In the genomic region with DNA sequence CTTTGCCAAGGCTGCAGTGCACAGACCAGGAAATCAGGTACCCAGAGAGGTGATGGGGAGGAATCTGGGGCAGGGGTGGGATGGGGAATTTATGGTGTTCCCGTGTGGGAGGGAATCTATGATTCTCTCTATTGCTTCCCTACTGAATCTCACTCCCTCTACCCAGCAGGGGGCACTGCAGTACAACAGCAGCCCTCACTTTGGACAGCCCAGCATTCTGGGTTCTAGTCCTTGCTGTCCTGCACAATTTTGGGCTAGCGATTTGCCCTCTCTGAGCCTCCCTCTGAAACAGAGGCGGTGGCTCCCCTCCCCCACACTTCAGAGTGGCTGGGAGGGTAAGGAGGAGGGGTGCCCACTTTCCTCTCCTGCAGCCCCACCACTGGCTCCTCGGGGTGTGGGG, we compare ENCODE assay signal across 15 mouse cellular contexts. TPM values are rescaled to one million over a fixed set of nuclear protein-coding genes. Genes with fewer than 3 reads are reported as not detected.
A peak's percentile ranks its signal among the peaks of the same experiment; 100 is the strongest.
DNase-seq lines count a peak whose midpoint lies in the region; ATAC-seq and TF ChIP-seq lines count a peak whose summit lies in the region.
"Had no signal": no experiment of that assay in that cellular context is flagged by ENCODE, and none has a peak within 500 bp of the region (broad histone marks: within the 10 kb centered on the region; RNA-seq: fewer than 3 reads in every experiment).

No protein-coding gene starts in this region.

- TF ChIP-seq CTCF in heart, adult 2 months (IDR thresholded peaks at IDR 0.05), result peak; percentile 50
- TF ChIP-seq CTCF in ES-Bruce4 (IDR thresholded peaks at IDR 0.05; ENCODE audit: low read depth, low read length), result peak; percentile 78

- 42% methylated on average over 4 of the region's 4 CpGs for WGBS in heart, adult 2 months
- 46% methylated on average over 4 of the region's 4 CpGs for WGBS in lung, embryonic 15.5 days

- TF ChIP-seq POLR2A in heart, adult 2 months (IDR thresholded peaks at IDR 0.05; ENCODE audit: insufficient read depth, low read depth, low read length), result no peak
- no peak for TF ChIP-seq POLR2A in ES-Bruce4 (IDR thresholded peaks at IDR 0.05; ENCODE audit: insufficient read depth, low read length)

- no peaks in the 10 kb centered on the region for H3K9me3 ChIP-seq in lung, embryonic 15.5 days
- no peaks in the 10 kb centered on the region for H3K9me3 ChIP-seq in ES-Bruce4 (replicated peaks; ENCODE audit: control insufficient read depth, insufficient read depth, low read length, poor library complexity, severe bottlenecking)
- H3K9me3 ChIP-seq: forebrain, embryonic 13.5 days had no signal

- H3K36me3 ChIP-seq in heart, adult 2 months (ENCODE audit: control insufficient read depth, insufficient read depth, low read length), result no peaks in the 10 kb centered on the region
- no peaks in the 10 kb centered on the region for H3K36me3 ChIP-seq in lung, embryonic 15.5 days
- no peaks in the 10 kb centered on the region for H3K36me3 ChIP-seq in ES-Bruce4 (ENCODE audit: control insufficient read depth, insufficient read depth, low read length, poor library complexity, severe bottlenecking)

- intact Hi-C loops in heart, adult 2 months (cut with DNase I), result loop anchor here (5.0 kb wide), 1 partner anchor 363 kb away; no protein-coding TSS in a partner anchor
- intact Hi-C loops in heart, postnatal 25 days (cut with DNase I), result no loop called here

- peaks cover 3% of the 10 kb centered on the region; the same call in 1 of the 2 replicates for H3K27me3 ChIP-seq in heart, adult 2 months (ENCODE audit: control insufficient read depth, insufficient read depth, low read length)
- peaks cover 37% of the 10 kb centered on the region for H3K27me3 ChIP-seq in lung, embryonic 15.5 days
- H3K27me3 ChIP-seq in ES-Bruce4 (ENCODE audit: control insufficient read depth, insufficient read depth, low read length, poor library complexity, severe bottlenecking), result no peaks in the 10 kb centered on the region

- no peak for DNase-seq in heart, adult 2 months
- no peak for DNase-seq in heart, postnatal 25 days (ENCODE audit: low spot score)
- no peak for DNase-seq in lung, postnatal 10 days
- DNase-seq in embryo, embryonic 10.5 days (ENCODE audit: low spot score), result peak; percentile 33
- no peak for DNase-seq in gastrocnemius, postnatal 25 days
- DNase-seq in T-cell, adult 2 months (ENCODE audit: low spot score), result no peak
- DNase-seq: adrenal gland, postnatal 10 days; heart, postnatal 36 days; kidney, postnatal 14 days; thymus, adult 18-20 months had no signal

- H3K4me1 ChIP-seq in heart, adult 2 months (ENCODE audit: control insufficient read depth, insufficient read depth, low read length), result peaks cover 1% of the 10 kb centered on the region; the same call in 1 of the 2 replicates
- H3K4me1 ChIP-seq in lung, embryonic 15.5 days, result 0 out of 2 replicates have a peak, but pooled peaks cover 7% of the 10 kb centered on the region
- H3K4me1 ChIP-seq in ES-Bruce4 (ENCODE audit: control insufficient read depth, insufficient read depth, low read length), result no peaks in the 10 kb centered on the region

- 0 out of 2 replicates have a peak, but pooled peaks cover 2% of the 10 kb centered on the region for H3K79me2 ChIP-seq in heart, adult 2 months (replicated peaks; ENCODE audit: control insufficient read depth, insufficient read depth, low read length)

- H3K4me2 ChIP-seq in lung, embryonic 15.5 days, result no peak overlapping the region
- H3K4me2 ChIP-seq: forebrain, embryonic 13.5 days had no signal

- 0 out of 2 replicates have a peak, but pooled peaks have one; percentile 8 for ATAC-seq in lung, embryonic 15.5 days (ENCODE audit: borderline replicate concordance, extremely low read depth, low FRiP score, low TSS enrichment)
- ATAC-seq: forebrain, embryonic 13.5 days had no signal

- H3K27ac ChIP-seq in heart, adult 2 months, result no peak overlapping the region
- no peak overlapping the region for H3K27ac ChIP-seq in lung, embryonic 15.5 days
- no peak overlapping the region for H3K27ac ChIP-seq in ES-Bruce4 (ENCODE audit: insufficient read depth, low read length)
- H3K27ac ChIP-seq: forebrain, embryonic 13.5 days; macrophage had no signal

- H3K9ac ChIP-seq in heart, adult 2 months (ENCODE audit: low read depth, low read length), result no peak overlapping the region
- no peak overlapping the region for H3K9ac ChIP-seq in lung, embryonic 15.5 days
- H3K9ac ChIP-seq in ES-Bruce4 (ENCODE audit: low read depth, poor library complexity, severe bottlenecking), result no peak overlapping the region
- H3K9ac ChIP-seq: forebrain, embryonic 13.5 days had no signal

- H3K4me3 ChIP-seq in heart, adult 2 months, result no peak overlapping the region
- no peak overlapping the region for H3K4me3 ChIP-seq in lung, embryonic 15.5 days
- no peak overlapping the region for H3K4me3 ChIP-seq in ES-Bruce4 (ENCODE audit: low read depth, low read length)
- H3K4me3 ChIP-seq: forebrain, embryonic 13.5 days had no signal

- no peak for TF ChIP-seq EP300 in heart, adult 2 months (IDR thresholded peaks at IDR 0.05; ENCODE audit: insufficient read depth, low read depth, low read length)
- TF ChIP-seq EP300 in ES-Bruce4 (IDR thresholded peaks at IDR 0.05; ENCODE audit: insufficient read depth, low read depth, low read length), result no peak

RNA-seq across cellular contexts. Expression of a gene that starts 8.9 kb away (rescaled TPM):
- not detected for total RNA-seq in heart, adult 2 months (2021)
- polyA plus RNA-seq in heart, adult 2 months (2012; rRNA removed), result 0.10 TPM in 1 of 2 replicates, not detected in the other
- total RNA-seq in heart, postnatal 25 days (2021), result not detected
- 0.32 and 0.35 TPM in 2 replicates for polyA plus RNA-seq in lung, embryonic 15.5 days (2015; fragmentation: Nextera tagmentation; extraction: Ambion mirVana)
- polyA plus RNA-seq in ES-Bruce4 (2011; ENCODE audit: insufficient read depth, insufficient read length, low read depth, missing spikeins), result not detected in 2 replicates
- not detected for total RNA-seq in gastrocnemius, postnatal 25 days (2021)
- total RNA-seq: adrenal gland, postnatal 10 days; heart, postnatal 36 days had no signal
- polyA plus RNA-seq: macrophage had no signal

RNA-seq across cellular contexts. Expression of a gene that starts 11.4 kb away (rescaled TPM):
- 10 to 100 TPM; 61.9 to 77.8 TPM for total RNA-seq in heart, adult 2 months (2021)
- 70.8 and 71.6 TPM in 2 replicates for polyA plus RNA-seq in heart, adult 2 months (2012; rRNA removed)
- 10 to 100 TPM; 49.6 to 60.1 TPM for total RNA-seq in heart, postnatal 25 days (2021)
- polyA plus RNA-seq in lung, embryonic 15.5 days (2015; fragmentation: Nextera tagmentation; extraction: Ambion mirVana), result 1.3 and 1.8 TPM in 2 replicates
- polyA plus RNA-seq in ES-Bruce4 (2011; ENCODE audit: insufficient read depth, insufficient read length, low read depth, missing spikeins), result 1.1 and 1.6 TPM in 2 replicates
- total RNA-seq in gastrocnemius, postnatal 25 days (2021), result under 1 TPM; 0.32 to 0.59 TPM

RNA-seq across cellular contexts. Expression of a gene that starts 17.1 kb away (rescaled TPM):
- total RNA-seq in heart, adult 2 months (2021), result not detected
- polyA plus RNA-seq in heart, adult 2 months (2012; rRNA removed), result 0.27 TPM in 1 of 2 replicates, not detected in the other
- total RNA-seq in heart, postnatal 25 days (2021), result not detected
- polyA plus RNA-seq in lung, embryonic 15.5 days (2015; fragmentation: Nextera tagmentation; extraction: Ambion mirVana), result 0.18 and 0.29 TPM in 2 replicates
- polyA plus RNA-seq in ES-Bruce4 (2011; ENCODE audit: insufficient read depth, insufficient read length, low read depth, missing spikeins), result not detected in 2 replicates
- not detected for total RNA-seq in gastrocnemius, postnatal 25 days (2021)
- total RNA-seq: gastrocnemius, postnatal 4 days; heart, postnatal 36 days had no signal
- polyA plus RNA-seq: forebrain, embryonic 13.5 days; macrophage had no signal

RNA-seq across cellular contexts. Expression of a gene that starts 42.5 kb away (rescaled TPM):
- total RNA-seq in heart, adult 2 months (2021), result 1 to 10 TPM; 4.7 to 4.9 TPM
- 3.3 and 4.4 TPM in 2 replicates for polyA plus RNA-seq in heart, adult 2 months (2012; rRNA removed)
- 1 to 10 TPM; 4.6 to 5.7 TPM for total RNA-seq in heart, postnatal 25 days (2021)
- 2.5 and 2.7 TPM in 2 replicates for polyA plus RNA-seq in lung, embryonic 15.5 days (2015; fragmentation: Nextera tagmentation; extraction: Ambion mirVana)
- polyA plus RNA-seq in ES-Bruce4 (2011; ENCODE audit: insufficient read depth, insufficient read length, low read depth, missing spikeins), result 0.26 and 0.52 TPM in 2 replicates
- total RNA-seq in gastrocnemius, postnatal 25 days (2021), result 1 to 10 TPM; 2.5 to 4.5 TPM

RNA-seq across cellular contexts. Expression of a gene that starts 52.5 kb away (rescaled TPM):
- 10 to 100 TPM; 34.2 to 39.6 TPM for total RNA-seq in heart, adult 2 months (2021)
- 9.1 and 15.2 TPM in 2 replicates for polyA plus RNA-seq in heart, adult 2 months (2012; rRNA removed)
- 10 to 100 TPM; 33.7 to 33.8 TPM for total RNA-seq in heart, postnatal 25 days (2021)
- polyA plus RNA-seq in lung, embryonic 15.5 days (2015; fragmentation: Nextera tagmentation; extraction: Ambion mirVana), result 11.0 and 11.3 TPM in 2 replicates
- polyA plus RNA-seq in ES-Bruce4 (2011; ENCODE audit: insufficient read depth, insufficient read length, low read depth, missing spikeins), result 324 and 326 TPM in 2 replicates
- 10 to 100 TPM; 20.2 to 24.3 TPM for total RNA-seq in gastrocnemius, postnatal 25 days (2021)

Comparison
In these comparisons a context has a peak if more than half of its experiments do, and no peak if none do; other contexts are left out.
1. RNA of a gene that starts 11.4 kb away (total RNA-seq): 61.9 to 77.8 TPM in heart, adult 2 months and 49.6 to 60.1 TPM in heart, postnatal 25 days; 0.32 to 0.59 TPM in gastrocnemius, postnatal 25 days; every median in the first group is over 10 times any median in the second.